Mouse (Mus musculus): Measurements from ENCODE around the gene Fam227b.

Gene Fam227b

GRCm38 (mm10) chr2:126151855-126152571 is at the start of gene Fam227b, which contains the start of gene Dtwd1:
TSS of gene Fam227b (minus strand) at chr2:126152004.
TSS of gene Dtwd1 (plus strand) at chr2:126152141.
- DNase-seq (ENCODE audit: extremely low spot score, low read depth, low spot score): peak; percentile 80

- DNase-seq (ENCODE audit: extremely low spot score, low read depth, low spot score): no peak
Observed at GRCm38 (mm10) chr2:126198971-126199370, 47.2 kb upstream of the Fam227b start.

- DNase-seq (ENCODE audit: extremely low spot score, low read depth, low spot score): no peak
Observed at GRCm38 (mm10) chr2:126195631-126196356, 44.0 kb upstream of the Fam227b start.

- DNase-seq (ENCODE audit: extremely low spot score, low read depth, low spot score): no peak
Observed at GRCm38 (mm10) chr2:126192129-126192528, 40.3 kb upstream of the Fam227b start.

- DNase-seq (ENCODE audit: extremely low spot score, low read depth, low spot score): no peak
Observed at GRCm38 (mm10) chr2:126191306-126191705, 39.5 kb upstream of the Fam227b start.

GRCm38 (mm10) chr2:126171427-126171826 is 19.6 kb upstream of the Fam227b start:
- no peak for DNase-seq (ENCODE audit: extremely low spot score, low read depth, low spot score)

- no peak for DNase-seq (ENCODE audit: extremely low spot score, low read depth, low spot score)
Observed at GRCm38 (mm10) chr2:126166848-126167617, 15.2 kb upstream of the Fam227b start.

- DNase-seq (ENCODE audit: extremely low spot score, low read depth, low spot score): no peak
Observed at GRCm38 (mm10) chr2:126166335-126166734, 14.5 kb upstream of the Fam227b start.

- DNase-seq (ENCODE audit: extremely low spot score, low read depth, low spot score): no peak
Observed at GRCm38 (mm10) chr2:126165277-126166018, 13.6 kb upstream of the Fam227b start.

GRCm38 (mm10) chr2:126147723-126148122 is 4.1 kb downstream of the Fam227b start:
- no peak for DNase-seq (ENCODE audit: extremely low spot score, low read depth, low spot score)

- DNase-seq (ENCODE audit: extremely low spot score, low read depth, low spot score): no peak
Observed at GRCm38 (mm10) chr2:126094616-126095015, 57.2 kb downstream of the Fam227b start.

- DNase-seq (ENCODE audit: extremely low spot score, low read depth, low spot score): no peak
Observed at GRCm38 (mm10) chr2:126090432-126090831, 61.4 kb downstream of the Fam227b start.

- DNase-seq (ENCODE audit: extremely low spot score, low read depth, low spot score): no peak
Observed at GRCm38 (mm10) chr2:126086187-126086586, 65.6 kb downstream of the Fam227b start.

- no peak for DNase-seq (ENCODE audit: extremely low spot score, low read depth, low spot score)
Observed at GRCm38 (mm10) chr2:126084326-126084725, 67.5 kb downstream of the Fam227b start.

GRCm38 (mm10) chr2:126079086-126079485 is 72.7 kb downstream of the Fam227b start:
- DNase-seq (ENCODE audit: extremely low spot score, low read depth, low spot score): no peak

GRCm38 (mm10) chr2:126076506-126076905 is 75.3 kb downstream of the Fam227b start:
- no peak for DNase-seq (ENCODE audit: extremely low spot score, low read depth, low spot score)

- no peak for DNase-seq (ENCODE audit: extremely low spot score, low read depth, low spot score)
Observed at GRCm38 (mm10) chr2:126073744-126074143, 78.1 kb downstream of the Fam227b start.

- DNase-seq (ENCODE audit: extremely low spot score, low read depth, low spot score): no peak
Observed at GRCm38 (mm10) chr2:126069740-126070139, 82.1 kb downstream of the Fam227b start.

- no peak for DNase-seq (ENCODE audit: extremely low spot score, low read depth, low spot score)
Observed at GRCm38 (mm10) chr2:126065303-126065856, 86.4 kb downstream of the Fam227b start.

- no peak for DNase-seq (ENCODE audit: extremely low spot score, low read depth, low spot score)
Observed at GRCm38 (mm10) chr2:126064814-126065213, 87.0 kb downstream of the Fam227b start.

Data from hindlimb bud, embryonic 11.5 days (tissue).